Mouse (Mus musculus) layer of hippocampus, postnatal 25 days (tissue): ENCODE results near the gene Sox6. TPM values are rescaled to one million over a fixed set of nuclear protein-coding genes. Genes with fewer than 3 reads are reported as not detected.

ENCODE experiments used
- DNase-seq, 2 experiments: peaks; one replicate each; pipeline ENCODE4 v3.0.0; 2022; ENCODE audit warnings: mixed read lengths in 2 of 2, low spot score in 1 of 2; ENCODE audit errors: extremely low spot score in 1 of 2
- total RNA-seq, 2 experiments: library from RNA; stranded (reverse); gene quantifications; 2 replicates each; pipeline ENCODE4 v1.2.3; 2021

Gene Sox6
- total RNA-seq, 2 experiments from 2014 or later: 23.8 to 32.4 TPM

GRCm38 (mm10) chr7:115903368-115903767 lies 135.2 kb downstream of the Sox6 start:
- DNase-seq: no peak

DNA sequence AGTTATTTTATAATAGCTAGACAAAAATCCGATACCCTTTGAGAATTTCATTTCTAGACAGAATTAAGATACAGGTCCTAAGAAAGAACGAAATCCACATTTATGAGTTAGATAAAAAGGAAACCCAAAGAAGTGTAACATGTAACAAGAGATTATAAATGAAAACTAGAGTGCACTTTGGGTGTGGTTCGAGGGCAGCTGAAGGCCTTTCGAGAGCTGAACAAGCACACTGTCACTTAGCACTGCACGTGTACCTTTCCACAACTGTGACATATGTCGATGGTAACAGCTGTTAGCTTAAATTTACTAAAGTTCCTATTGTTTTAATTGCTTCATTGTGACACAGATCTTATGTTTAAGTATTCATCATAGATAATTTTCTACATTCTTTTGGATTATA lies 142.8 kb downstream of the Sox6 start:
- no peak for DNase-seq

- DNase-seq: no peak
Observed at GRCm38 (mm10) chr7:115895028-115895671, 143.4 kb downstream of the Sox6 start.

GRCm38 (mm10) chr7:115891482-115891881 lies 147.1 kb downstream of the Sox6 start:
- no peak for DNase-seq

- no peak for DNase-seq
Observed at GRCm38 (mm10) chr7:115889926-115890325, 148.7 kb downstream of the Sox6 start.

- no peak for DNase-seq
Observed at GRCm38 (mm10) chr7:115888561-115888960, 150.0 kb downstream of the Sox6 start.

- DNase-seq: no peak
Observed at GRCm38 (mm10) chr7:115888120-115888519, 150.5 kb downstream of the Sox6 start.

- DNase-seq: no peak
Observed at GRCm38 (mm10) chr7:115872903-115873302, 165.7 kb downstream of the Sox6 start.

GRCm38 (mm10) chr7:115868504-115868903 lies 170.1 kb downstream of the Sox6 start:
- no peak for DNase-seq

DNA sequence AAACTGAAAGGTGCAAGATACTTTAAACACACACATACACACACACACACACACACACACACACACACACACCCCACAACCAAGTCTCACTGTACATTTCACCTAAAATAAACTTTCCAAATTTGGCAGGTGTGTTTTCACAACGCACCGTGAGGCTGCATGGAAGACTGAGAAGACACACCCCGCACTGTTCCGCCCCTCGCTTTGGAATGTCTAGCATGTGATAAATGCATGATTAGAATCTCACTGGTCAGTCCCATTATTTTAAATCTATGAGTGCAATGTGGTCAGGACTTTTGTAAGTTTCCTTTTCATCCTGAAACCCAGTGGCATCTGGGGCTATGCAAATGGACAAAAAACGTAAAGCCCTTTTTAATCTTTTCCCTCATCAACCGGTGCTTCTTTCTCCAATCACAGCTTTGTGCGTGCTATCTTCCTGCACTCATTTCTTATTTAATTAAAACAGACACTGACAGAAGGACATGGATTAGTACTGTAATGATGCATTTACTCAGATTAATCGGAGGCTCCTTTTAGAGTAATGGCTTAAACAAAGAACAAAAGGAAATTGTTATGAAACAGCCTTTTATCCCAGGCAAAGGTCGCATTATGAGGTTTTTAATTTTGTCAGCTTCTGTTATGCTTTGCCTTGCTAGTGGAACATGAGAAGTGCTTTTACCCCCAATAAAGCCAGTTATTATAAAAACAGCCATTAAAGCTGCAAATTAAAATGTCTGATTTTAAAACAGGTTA lies 170.9 kb downstream of the Sox6 start:
- DNase-seq: no peak

DNA sequence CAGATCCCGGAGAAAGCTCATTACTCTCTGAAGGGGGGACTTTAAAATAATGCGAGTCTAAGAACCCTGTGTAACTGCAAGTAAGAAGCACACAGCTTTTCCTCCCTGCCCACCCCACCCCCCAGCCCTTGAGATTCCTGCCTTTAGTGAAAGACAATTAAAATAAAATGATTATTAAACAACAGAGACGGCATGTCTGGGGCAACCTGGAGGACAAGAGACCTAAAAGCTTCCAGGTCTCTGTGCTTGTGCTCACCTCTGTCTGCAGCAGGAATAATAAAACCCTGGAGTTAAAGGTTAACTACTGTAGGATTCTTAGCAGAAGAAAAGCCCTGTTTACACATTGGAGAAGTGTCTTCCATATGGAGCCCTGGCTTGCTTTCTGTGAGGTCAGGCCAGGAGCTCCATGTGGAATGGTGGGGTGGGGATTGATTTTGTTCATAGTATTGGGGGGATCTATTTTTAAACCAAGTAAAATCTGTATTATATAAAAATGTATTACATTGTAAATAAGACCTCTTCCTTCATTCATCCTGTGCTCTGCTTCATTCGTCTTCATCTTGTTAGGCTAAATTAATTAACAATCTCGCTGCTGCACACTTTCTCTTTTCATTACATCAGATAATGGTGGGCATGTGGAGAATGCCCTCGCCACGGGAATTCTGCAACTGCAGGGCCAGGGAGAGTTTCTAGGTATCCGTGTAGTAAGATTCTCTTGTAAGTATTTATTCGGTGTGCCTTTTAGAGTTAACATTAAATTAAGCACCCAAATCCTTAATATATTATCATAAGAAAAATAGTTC lies 171.7 kb downstream of the Sox6 start:
- DNase-seq: no peak

DNA sequence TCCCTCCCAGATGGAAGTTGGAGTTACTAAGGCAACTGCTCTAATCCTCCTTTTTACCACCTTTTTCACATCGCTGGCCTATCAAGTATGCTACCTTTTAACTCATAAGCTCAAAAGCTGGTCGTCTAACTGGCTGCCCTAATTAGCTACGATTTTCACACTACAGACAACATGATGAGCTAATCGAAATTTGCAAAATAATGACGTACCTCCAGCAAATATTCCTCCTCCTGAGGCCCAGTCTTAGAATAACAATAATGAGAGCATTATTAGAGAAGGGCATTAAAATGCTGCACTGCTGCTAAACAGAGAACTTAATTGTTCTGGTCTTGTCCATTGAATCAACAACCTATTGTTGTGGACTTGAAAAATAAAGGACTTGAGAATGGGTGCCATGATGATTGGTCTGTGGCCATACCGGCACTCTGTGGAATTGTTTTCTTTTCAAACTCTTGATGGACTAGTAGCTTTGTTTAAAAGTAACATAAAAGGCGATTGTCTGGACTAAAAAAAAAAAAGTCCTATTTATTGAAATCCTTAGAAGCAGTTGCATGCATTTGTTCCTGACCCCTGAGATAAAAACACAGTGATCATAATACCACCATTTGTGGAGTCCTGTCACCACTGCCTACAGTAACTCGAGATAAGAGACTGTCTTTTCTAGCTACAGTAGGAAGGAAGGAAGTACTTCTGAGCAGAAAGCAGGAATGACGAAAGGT lies 172.5 kb downstream of the Sox6 start:
- DNase-seq: no peak

GRCm38 (mm10) chr7:115865231-115865630 lies 173.4 kb downstream of the Sox6 start:
- no peak for DNase-seq

GRCm38 (mm10) chr7:115864411-115864810 lies 174.2 kb downstream of the Sox6 start:
- DNase-seq: no peak

GRCm38 (mm10) chr7:115859691-115860401 lies 178.8 kb downstream of the Sox6 start:
- DNase-seq: no peak

GRCm38 (mm10) chr7:115851131-115851530 lies 187.5 kb downstream of the Sox6 start:
- no peak for DNase-seq

- DNase-seq: no peak
Observed at GRCm38 (mm10) chr7:115845791-115846366, 192.7 kb downstream of the Sox6 start.

DNA sequence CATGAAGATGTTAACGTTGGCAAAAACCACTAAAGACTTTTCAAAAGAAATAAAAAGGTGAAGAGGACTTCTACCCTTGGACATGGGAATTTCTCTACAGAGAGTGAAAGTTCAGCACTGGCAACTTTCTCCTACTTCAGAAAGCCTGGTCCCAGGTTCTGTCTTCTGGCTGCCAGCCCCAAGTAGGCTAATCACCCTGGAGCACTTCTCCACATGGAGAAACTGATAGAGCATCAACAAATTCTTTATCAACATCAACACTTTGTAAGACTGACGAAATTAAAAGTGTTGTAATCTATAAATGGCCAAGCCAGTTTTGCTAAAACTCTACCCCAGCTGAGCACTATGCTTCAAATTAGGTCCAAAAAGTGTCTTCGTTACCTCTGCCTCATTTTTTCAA lies 193.7 kb downstream of the Sox6 start:
- no peak for DNase-seq

GRCm38 (mm10) chr7:115844431-115844830 lies 194.2 kb downstream of the Sox6 start:
- no peak for DNase-seq

GRCm38 (mm10) chr7:115842251-115842650 lies 196.3 kb downstream of the Sox6 start:
- no peak for DNase-seq
